Mouse (Mus musculus) skeletal muscle tissue, postnatal 0 days (tissue): ENCODE measurements around the gene Olfr485. TPM values are rescaled to one million over a fixed set of nuclear protein-coding genes. Genes with fewer than 3 reads are reported as not detected.

ENCODE experiments used
- polyA plus RNA-seq: library from polyadenylated mRNA; unstranded; fragments of >200 nt; fragmentation: Nextera tagmentation; extraction: Ambion mirVana; gene quantifications from 2 replicates; pipeline ENCODE4 v1.2.1, GENCODE M21; 2015

Gene Olfr485
- polyA plus RNA-seq: not detected in 2 replicates

DNA sequence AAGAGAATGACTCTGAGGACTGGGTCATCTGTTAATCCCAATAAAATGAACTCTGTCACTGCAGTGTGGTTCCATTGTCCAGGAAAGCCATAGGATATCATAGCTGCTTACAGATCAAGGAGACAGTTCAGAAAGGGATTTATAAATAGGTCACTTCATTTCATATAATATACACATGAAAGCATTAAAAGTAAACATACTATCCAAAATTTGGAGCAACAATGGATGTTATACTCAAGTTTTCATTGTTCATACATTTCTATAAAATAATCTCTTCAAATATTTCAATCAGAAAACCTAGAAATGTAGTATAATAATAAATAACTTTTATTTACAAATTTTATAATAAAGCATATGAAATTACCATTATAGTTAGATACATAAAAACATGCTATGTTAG, at the start of gene Olfr485:
TSS of gene Olfr485 (minus strand) at position 101 of the 400 bp plus-strand sequence.

DNA sequence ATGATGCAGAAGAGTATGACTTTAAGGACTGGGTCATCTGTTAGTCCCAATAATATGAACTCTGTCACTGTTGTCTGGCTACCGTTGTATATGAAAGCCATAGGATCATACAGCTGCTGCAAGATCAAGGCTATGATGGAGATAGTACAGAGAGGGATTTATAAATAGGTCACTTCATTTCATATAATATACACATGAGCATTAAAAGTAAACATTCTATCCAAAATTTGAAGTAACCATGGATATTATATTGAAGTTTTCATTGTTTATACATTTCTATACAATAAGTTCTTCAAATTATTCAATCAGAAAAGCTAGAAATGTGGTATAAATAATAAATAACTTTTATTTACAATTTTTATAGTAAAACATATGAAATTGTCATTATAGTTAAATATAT, 13.0 kb upstream of the Olfr485 start, which contains the start of gene Olfr486:
TSS of gene Olfr486 (minus strand) at position 101 of the 400 bp plus-strand sequence.

GRCm38 (mm10) chr7:108127349-108127748, 32.3 kb downstream of the Olfr485 start, which contains the start of gene Olfr484:
Gene Olfr484 (minus strand): TSS chr7:108127449.

Other genes starting within 250 kb of the Olfr485 start
- gene Olfr473, start 229.4 kb downstream of the Olfr485 start, polyA plus RNA-seq: not detected in 2 replicates
- not detected in 2 replicates for gene Olfr474, start 205.2 kb downstream of the Olfr485 start, polyA plus RNA-seq
- gene Olfr476, start 195.1 kb downstream of the Olfr485 start, polyA plus RNA-seq: not detected in 2 replicates
- gene Olfr477, start 173.2 kb downstream of the Olfr485 start, polyA plus RNA-seq: not detected in 2 replicates
- gene Olfr478, start 125.9 kb downstream of the Olfr485 start, polyA plus RNA-seq: not detected in 2 replicates
- gene Olfr479, start 109.2 kb downstream of the Olfr485 start, polyA plus RNA-seq: not detected in 2 replicates
- gene Olfr480, start 92.5 kb downstream of the Olfr485 start, polyA plus RNA-seq: not detected in 2 replicates
- not detected in 2 replicates for gene Olfr481, start 80.0 kb downstream of the Olfr485 start, polyA plus RNA-seq
- gene Olfr482, start 62.3 kb downstream of the Olfr485 start, polyA plus RNA-seq: not detected in 2 replicates
- gene Olfr483, start 59.0 kb downstream of the Olfr485 start, polyA plus RNA-seq: not detected in 2 replicates
- gene Olfr484, start 32.4 kb downstream of the Olfr485 start, polyA plus RNA-seq: not detected in 2 replicates
- not detected in 2 replicates for gene Olfr486, start 12.9 kb upstream of the Olfr485 start, polyA plus RNA-seq
- gene Olfr487, start 54.8 kb upstream of the Olfr485 start, polyA plus RNA-seq: not detected in 2 replicates
- gene Olfr488, start 98.5 kb upstream of the Olfr485 start, polyA plus RNA-seq: not detected in 2 replicates
- not detected in 2 replicates for gene Olfr490, start 129.1 kb upstream of the Olfr485 start, polyA plus RNA-seq
- gene Olfr491, start 153.6 kb upstream of the Olfr485 start, polyA plus RNA-seq: not detected in 2 replicates
- not detected in 2 replicates for gene Olfr492, start 163.8 kb upstream of the Olfr485 start, polyA plus RNA-seq
- gene Olfr493, start 187.1 kb upstream of the Olfr485 start, polyA plus RNA-seq: not detected in 2 replicates
- gene Olfr494, start 205.5 kb upstream of the Olfr485 start, polyA plus RNA-seq: not detected in 2 replicates
- not detected in 2 replicates for gene Olfr495, start 233.3 kb upstream of the Olfr485 start, polyA plus RNA-seq